In genomic region chr7:19024096-19024506, GRCm38 (mm10) we compare ENCODE assay signal across 8 mouse cellular contexts. TPM values are rescaled to one million over a fixed set of nuclear protein-coding genes. Genes with fewer than 3 reads are reported as not detected.
DNase-seq lines count a peak whose midpoint lies in the region; ATAC-seq and TF ChIP-seq lines count a peak whose summit lies in the region.

Gene Sympk, plus strand, starts transcription at chr7:19024377.

- H3K36me3 ChIP-seq in forebrain, embryonic 10.5 days (replicated peaks) = peaks cover 8% of the 10 kb centered on the region
- peaks cover 7% of the 10 kb centered on the region; the same call in 1 of the 2 replicates for H3K36me3 ChIP-seq in heart, embryonic 15.5 days
- peaks cover 3% of the 10 kb centered on the region for H3K36me3 ChIP-seq in liver, embryonic 14.5 days (replicated peaks; ENCODE audit: control insufficient read depth, insufficient read depth, low read depth)
- H3K36me3 ChIP-seq in neural tube, embryonic 11.5 days (ENCODE audit: control insufficient read depth, insufficient read depth, low read length) = peaks cover under 1% of the 10 kb centered on the region; the same call in 1 of the 2 replicates
- H3K36me3 ChIP-seq in stomach, postnatal 0 days (ENCODE audit: control insufficient read depth, insufficient read depth, low read length) = peaks cover 1% of the 10 kb centered on the region

- no peaks in the 10 kb centered on the region for H3K9me3 ChIP-seq in forebrain, embryonic 10.5 days
- no peaks in the 10 kb centered on the region for H3K9me3 ChIP-seq in heart, embryonic 15.5 days (replicated peaks)
- no peaks in the 10 kb centered on the region for H3K9me3 ChIP-seq in liver, embryonic 14.5 days (ENCODE audit: control insufficient read depth, low read length)
- H3K9me3 ChIP-seq in neural tube, embryonic 11.5 days (ENCODE audit: control insufficient read depth, low read length) = no peaks in the 10 kb centered on the region
- no peaks in the 10 kb centered on the region for H3K9me3 ChIP-seq in stomach, postnatal 0 days (ENCODE audit: control insufficient read depth, low read length)

- DNase-seq in c-Kit-negative CD71-positive TER-119-positive erythroid progenitor cells, embryonic 14.5 days (ENCODE audit: low read depth, low spot score) = peak; percentile 95
- peak; percentile 93 for DNase-seq in forebrain, embryonic 10.5 days (ENCODE audit: extremely low spot score, low spot score)
- peak; percentile 94 to 97 for DNase-seq in kidney, postnatal 25 days
- DNase-seq in liver, embryonic 14.5 days (ENCODE audit: low read depth in 3 of 3, low spot score in 3 of 3) = peak; percentile 90 to 93 (median 92)
- peak; percentile 98 for DNase-seq in neural tube, embryonic 11.5 days (ENCODE audit: low spot score)
- DNase-seq in stomach, postnatal 0 days (ENCODE audit: low spot score) = peak; percentile 96

- peak within 1 kb of the TSS; percentile 93 for H3K27ac ChIP-seq in forebrain, embryonic 10.5 days
- H3K27ac ChIP-seq in heart, embryonic 15.5 days = peak within 1 kb of the TSS; percentile 75
- H3K27ac ChIP-seq in liver, embryonic 14.5 days = peak within 1 kb of the TSS; percentile 2; the same call in 1 of the 2 replicates
- 0 out of 2 replicates have a peak within 1 kb of the TSS, but pooled peaks have one; percentile 27 for H3K27ac ChIP-seq in neural tube, embryonic 11.5 days (ENCODE audit: low read depth, low read length)
- H3K27ac ChIP-seq in stomach, postnatal 0 days (replicated peaks) = peak within 1 kb of the TSS; percentile 73

- H3K27me3 ChIP-seq in forebrain, embryonic 10.5 days (ENCODE audit: poor library complexity, severe bottlenecking) = peaks cover 42% of the 10 kb centered on the region
- H3K27me3 ChIP-seq in heart, embryonic 15.5 days = peaks cover 39% of the 10 kb centered on the region
- peaks cover 32% of the 10 kb centered on the region for H3K27me3 ChIP-seq in liver, embryonic 14.5 days (ENCODE audit: control insufficient read depth, insufficient read depth, low read length)
- peaks cover 31% of the 10 kb centered on the region for H3K27me3 ChIP-seq in neural tube, embryonic 11.5 days (ENCODE audit: control insufficient read depth, insufficient read depth, low read length)
- H3K27me3 ChIP-seq in stomach, postnatal 0 days (ENCODE audit: control insufficient read depth, insufficient read depth, low read length) = 0 out of 2 replicates have a peak, but pooled peaks cover 7% of the 10 kb centered on the region

- no peak for TF ChIP-seq EP300 in liver, embryonic 14.5 days (IDR thresholded peaks at IDR 0.05; ENCODE audit: low read depth)
- no peak for TF ChIP-seq EP300 in stomach, postnatal 0 days (optimal IDR thresholded peaks at IDR 0.05)

- peaks cover 34% of the 10 kb centered on the region for H3K4me1 ChIP-seq in forebrain, embryonic 10.5 days
- peaks cover 32% of the 10 kb centered on the region for H3K4me1 ChIP-seq in heart, embryonic 15.5 days (replicated peaks)
- peaks cover 11 to 17% of the 10 kb centered on the region in 2 experiments for H3K4me1 ChIP-seq in liver, embryonic 14.5 days (replicated peaks; ENCODE audit: control insufficient read depth in 2 of 2, insufficient read depth in 2 of 2, low read length in 1 of 2)
- peaks cover 7% of the 10 kb centered on the region for H3K4me1 ChIP-seq in neural tube, embryonic 11.5 days (ENCODE audit: control insufficient read depth, insufficient read depth, low read length)
- H3K4me1 ChIP-seq in stomach, postnatal 0 days (replicated peaks; ENCODE audit: control insufficient read depth, insufficient read depth) = no peaks in the 10 kb centered on the region

- peak; percentile 94 for ATAC-seq in CD4-positive, CD25-positive, alpha-beta regulatory T cell, adult 4 months
- ATAC-seq in heart, embryonic 15.5 days (replicated peaks; ENCODE audit: insufficient number of reproducible peaks, insufficient read depth, low FRiP score, low read depth) = peak; percentile 95
- peak; percentile 92 for ATAC-seq in liver, embryonic 14.5 days (ENCODE audit: insufficient read depth)
- peak; percentile 95 for ATAC-seq in neural tube, embryonic 11.5 days (ENCODE audit: insufficient read depth, low FRiP score, low TSS enrichment)
- peak; percentile 93 for ATAC-seq in stomach, postnatal 0 days (ENCODE audit: low FRiP score, low TSS enrichment)

- peak within 1 kb of the TSS; percentile 89 for H3K4me2 ChIP-seq in heart, embryonic 15.5 days
- H3K4me2 ChIP-seq in liver, embryonic 14.5 days (ENCODE audit: low read depth) = peak within 1 kb of the TSS; percentile 77
- peak within 1 kb of the TSS; percentile 64 for H3K4me2 ChIP-seq in neural tube, embryonic 11.5 days (ENCODE audit: low read depth)
- H3K4me2 ChIP-seq in stomach, postnatal 0 days (replicated peaks; ENCODE audit: low read depth) = peak within 1 kb of the TSS; percentile 92

- no peak for TF ChIP-seq CTCF in liver, embryonic 14.5 days (IDR thresholded peaks at IDR 0.05; ENCODE audit: low read depth)
- TF ChIP-seq CTCF in stomach, postnatal 0 days (IDR thresholded peaks at IDR 0.05; ENCODE audit: low read depth) = no peak

- WGBS in forebrain, embryonic 10.5 days = under 1% methylated on average over 49 of the region's 50 CpGs
- WGBS in heart, embryonic 15.5 days = 1% methylated on average over 45 of the region's 50 CpGs
- WGBS in liver, embryonic 14.5 days (ENCODE audit: insufficient replicate concordance) = under 1% methylated on average over 50 of the region's 50 CpGs
- under 1% methylated on average over 46 of the region's 50 CpGs for WGBS in neural tube, embryonic 11.5 days
- under 1% methylated on average over 50 of the region's 50 CpGs for WGBS in stomach, postnatal 0 days

- H3K9ac ChIP-seq in heart, embryonic 15.5 days = peak within 1 kb of the TSS; percentile 95
- H3K9ac ChIP-seq in liver, embryonic 14.5 days (replicated peaks) = peak within 1 kb of the TSS; percentile 89
- H3K9ac ChIP-seq in neural tube, embryonic 11.5 days (ENCODE audit: low read length) = peak within 1 kb of the TSS; percentile 89
- peak within 1 kb of the TSS; percentile 88 for H3K9ac ChIP-seq in stomach, postnatal 0 days (ENCODE audit: low read length)

- peak within 1 kb of the TSS; percentile 85 for H3K4me3 ChIP-seq in forebrain, embryonic 10.5 days
- peak within 1 kb of the TSS; percentile 99 for H3K4me3 ChIP-seq in heart, embryonic 15.5 days
- H3K4me3 ChIP-seq in liver, embryonic 14.5 days (ENCODE audit: insufficient read depth in 1 of 2, low read depth in 2 of 2, low read length in 2 of 2) = peak within 1 kb of the TSS; percentile 74 to 89
- H3K4me3 ChIP-seq in neural tube, embryonic 11.5 days (ENCODE audit: low read depth, low read length) = peak within 1 kb of the TSS; percentile 95
- peak within 1 kb of the TSS; percentile 97 for H3K4me3 ChIP-seq in stomach, postnatal 0 days (ENCODE audit: low read depth, low read length)

RNA-seq across cellular contexts. Expression of gene Sympk, which starts in this region (rescaled TPM):
- 1 to 10 TPM; 5.0 to 6.4 TPM for polyA plus RNA-seq in CD4-positive, CD25-positive, alpha-beta regulatory T cell, adult 4 months (2017; shearing (Covaris generic))
- polyA plus RNA-seq in forebrain, embryonic 10.5 days (2016; fragmentation: Nextera tagmentation; extraction: Ambion mirVana) = 41.2 and 46.3 TPM in 2 replicates
- 19.6 and 27.3 TPM in 2 replicates for polyA plus RNA-seq in heart, embryonic 15.5 days (2015; fragmentation: Nextera tagmentation; extraction: Ambion mirVana)
- polyA plus RNA-seq in liver, embryonic 14.5 days (2012; rRNA removed) = 27.3 and 29.1 TPM in 2 replicates
- polyA plus RNA-seq in liver, embryonic 14.5 days (2014; fragmentation: Nextera tagmentation; extraction: Ambion mirVana) = 10.7 and 11.8 TPM in 2 replicates
- polyA plus RNA-seq in neural tube, embryonic 11.5 days (2014; fragmentation: Nextera tagmentation; extraction: Ambion mirVana) = 30.5 and 35.6 TPM in 2 replicates
- 9.1 and 9.6 TPM in 2 replicates for polyA plus RNA-seq in stomach, postnatal 0 days (2015; fragmentation: Nextera tagmentation; extraction: Ambion mirVana)

Comparison
In these comparisons a context has a peak if more than half of its experiments do, and no peak if none do; other contexts are left out.
1. Peak in every context shown above with its lines: DNase-seq, ATAC-seq, H3K4me3 ChIP-seq and H3K27ac ChIP-seq.
2. H3K27ac ChIP-seq: peak in every context shown above with its lines; median percentile 93 in forebrain, embryonic 10.5 days; 75 in heart, embryonic 15.5 days; 73 in stomach, postnatal 0 days; 27 in neural tube, embryonic 11.5 days; 2 in liver, embryonic 14.5 days.